19 mouse cellular contexts compared by ENCODE assay signal in the genomic region with DNA sequence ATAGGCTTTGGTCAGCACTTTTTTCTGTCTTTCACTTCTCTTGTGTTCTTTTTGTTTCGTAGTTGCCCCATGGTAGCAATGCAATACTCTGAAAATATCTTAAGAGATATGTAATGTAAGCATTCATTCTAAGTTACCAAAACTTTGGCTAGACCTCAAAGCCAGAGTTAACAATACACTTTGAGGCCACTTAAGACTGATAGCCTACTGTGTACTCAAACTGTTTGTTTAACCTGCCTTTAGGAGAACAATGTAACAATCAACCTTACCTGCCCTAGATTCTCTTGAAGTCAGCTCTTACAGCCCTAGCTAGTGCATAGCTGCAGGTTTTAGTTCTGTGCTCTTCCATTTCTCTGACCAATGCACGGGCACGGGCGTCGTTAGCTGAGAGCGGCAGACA. TPM values are rescaled to one million over a fixed set of nuclear protein-coding genes. Genes with fewer than 3 reads are reported as not detected.
DNase-seq lines count a peak whose midpoint lies in the region; ATAC-seq lines count a peak whose summit lies in the region.
"Had no signal": no experiment of that assay in that cellular context is flagged by ENCODE, and none has a peak within 500 bp of the region (broad histone marks: within the 10 kb centered on the region; RNA-seq: fewer than 3 reads in every experiment).

No protein-coding gene starts in this region.

- H3K36me3 ChIP-seq in intestine, embryonic 16.5 days (ENCODE audit: control insufficient read depth, insufficient read depth, low read length): no peaks in the 10 kb centered on the region
- H3K36me3 ChIP-seq in stomach, embryonic 16.5 days (ENCODE audit: control insufficient read depth, insufficient read depth, low read length): no peaks in the 10 kb centered on the region

- H3K4me3 ChIP-seq in intestine, embryonic 16.5 days (ENCODE audit: low read length): no peak overlapping the region
- no peak overlapping the region for H3K4me3 ChIP-seq in stomach, embryonic 16.5 days (replicated peaks; ENCODE audit: low read length)
- H3K4me3 ChIP-seq: embryonic facial prominence, embryonic 10.5 days; forebrain, embryonic 13.5 days; heart, embryonic 13.5 days had no signal

- no peak overlapping the region for H3K4me2 ChIP-seq in intestine, embryonic 16.5 days (ENCODE audit: low read depth, low read length)
- no peak overlapping the region for H3K4me2 ChIP-seq in stomach, embryonic 16.5 days (ENCODE audit: low read depth, low read length)
- H3K4me2 ChIP-seq: forebrain, embryonic 13.5 days; heart, embryonic 13.5 days had no signal

- no peaks in the 10 kb centered on the region for H3K27me3 ChIP-seq in intestine, embryonic 16.5 days (replicated peaks; ENCODE audit: control insufficient read depth, insufficient read depth, low read length)
- no peaks in the 10 kb centered on the region for H3K27me3 ChIP-seq in stomach, embryonic 16.5 days (ENCODE audit: control insufficient read depth, insufficient read depth, low read length)
- H3K27me3 ChIP-seq: CH12.LX; forebrain, embryonic 13.5 days; heart, embryonic 13.5 days; Patski had no signal

- peak; percentile 53 for DNase-seq in lung, postnatal 25 days (ENCODE audit: low spot score)
- DNase-seq in lung, postnatal 10 days: no peak
- no peak for DNase-seq in ovary, postnatal 36 days (ENCODE audit: low spot score)
- DNase-seq: adrenal gland, postnatal 14 days; cerebellum, adult 18-20 months; cerebellum, adult 9-11 months; cerebellum, postnatal 36 days; gastrocnemius, postnatal 36 days; heart, adult 11 months; heart, postnatal 36 days had no signal

- ATAC-seq in intestine, embryonic 16.5 days: peak; percentile 16
- ATAC-seq in stomach, embryonic 16.5 days (ENCODE audit: insufficient read depth, low FRiP score): peak; percentile 71; the same call in 1 of the 2 replicates
- no peak for ATAC-seq in megakaryocyte, adult 5-6 weeks (ENCODE audit: poor library complexity, severe bottlenecking)
- ATAC-seq: activated CD4-positive, CD25-positive, alpha-beta regulatory T cell, adult 4 months; forebrain, embryonic 13.5 days; Patski had no signal

- H3K4me1 ChIP-seq in intestine, embryonic 16.5 days (ENCODE audit: control insufficient read depth, insufficient read depth, low read length): peaks cover 5% of the 10 kb centered on the region
- no peaks in the 10 kb centered on the region for H3K4me1 ChIP-seq in stomach, embryonic 16.5 days (ENCODE audit: control insufficient read depth, insufficient read depth, low read length)
- H3K4me1 ChIP-seq: forebrain, embryonic 13.5 days had no signal

- H3K9ac ChIP-seq in intestine, embryonic 16.5 days (ENCODE audit: low read depth, low read length): no peak overlapping the region
- H3K9ac ChIP-seq in stomach, embryonic 16.5 days (ENCODE audit: low read length): no peak overlapping the region
- H3K9ac ChIP-seq: forebrain, embryonic 13.5 days; heart, embryonic 13.5 days had no signal

- H3K27ac ChIP-seq in intestine, embryonic 16.5 days (ENCODE audit: low read length): 0 out of 2 replicates have a peak overlapping the region, but pooled peaks have one; percentile 6
- no peak overlapping the region for H3K27ac ChIP-seq in stomach, embryonic 16.5 days (ENCODE audit: low read length)
- H3K27ac ChIP-seq: embryonic facial prominence, embryonic 10.5 days; forebrain, embryonic 13.5 days; heart, embryonic 13.5 days had no signal

- 58% methylated on average over 6 of the region's 6 CpGs for WGBS in intestine, embryonic 16.5 days
- 70% methylated on average over 6 of the region's 6 CpGs for WGBS in stomach, embryonic 16.5 days

- no peaks in the 10 kb centered on the region for H3K9me3 ChIP-seq in intestine, embryonic 16.5 days (ENCODE audit: control insufficient read depth, low read length)
- H3K9me3 ChIP-seq in stomach, embryonic 16.5 days (replicated peaks; ENCODE audit: control insufficient read depth, low read length): no peaks in the 10 kb centered on the region
- H3K9me3 ChIP-seq: embryonic facial prominence, embryonic 10.5 days; forebrain, embryonic 13.5 days; heart, embryonic 13.5 days had no signal

RNA-seq across cellular contexts. Expression of gene Arhgap17, which starts 24.6 kb away (rescaled TPM):
- polyA plus RNA-seq in intestine, embryonic 16.5 days (2015; fragmentation: Nextera tagmentation; extraction: Ambion mirVana): 21.8 and 23.6 TPM in 2 replicates
- polyA plus RNA-seq in stomach, embryonic 16.5 days (2015; fragmentation: Nextera tagmentation; extraction: Ambion mirVana): 17.7 and 19.9 TPM in 2 replicates
- 123 and 129 TPM in 2 replicates for total RNA-seq in megakaryocyte, adult 5-6 weeks (2015)
- total RNA-seq in megakaryocyte, adult 5-6 weeks (2017): 40.7 and 51.7 TPM in 2 replicates

RNA-seq across cellular contexts. Expression of gene Lcmt1, which starts 24.7 kb away (rescaled TPM):
- polyA plus RNA-seq in intestine, embryonic 16.5 days (2015; fragmentation: Nextera tagmentation; extraction: Ambion mirVana): 43.1 and 47.0 TPM in 2 replicates
- polyA plus RNA-seq in stomach, embryonic 16.5 days (2015; fragmentation: Nextera tagmentation; extraction: Ambion mirVana): 40.3 and 44.1 TPM in 2 replicates
- total RNA-seq in megakaryocyte, adult 5-6 weeks (2015): 22.6 and 23.4 TPM in 2 replicates
- total RNA-seq in megakaryocyte, adult 5-6 weeks (2017): 30.1 and 37.4 TPM in 2 replicates
